ENCODE assay signal across 17 mouse cellular contexts in genomic region chr4:106248272-106248671, GRCm38 (mm10).
A peak's percentile ranks its signal among the peaks of the same experiment; 100 is the strongest.
DNase-seq lines count a peak whose midpoint lies in the region; ATAC-seq lines count a peak whose summit lies in the region.
"Had no signal": no experiment of that assay in that cellular context is flagged by ENCODE, and none has a peak within 500 bp of the region (broad histone marks: within the 10 kb centered on the region; RNA-seq: fewer than 3 reads in every experiment).

No protein-coding gene starts in this region.

- H3K27me3 ChIP-seq in liver, embryonic 13.5 days, result no peaks in the 10 kb centered on the region
- H3K27me3 ChIP-seq: hindbrain, embryonic 15.5 days; limb, embryonic 12.5 days; midbrain, embryonic 13.5 days had no signal

- no peaks in the 10 kb centered on the region for H3K36me3 ChIP-seq in liver, embryonic 13.5 days
- H3K36me3 ChIP-seq: hindbrain, embryonic 15.5 days; limb, embryonic 12.5 days; midbrain, embryonic 13.5 days had no signal

- H3K4me2 ChIP-seq in liver, embryonic 13.5 days, result peak overlapping the region; percentile 61
- H3K4me2 ChIP-seq: hindbrain, embryonic 15.5 days; limb, embryonic 12.5 days; midbrain, embryonic 13.5 days had no signal

- DNase-seq in heart, adult 11 months, result peak; percentile 69
- DNase-seq in heart, adult 9 months (ENCODE audit: low spot score in 2 of 2), result no peak
- DNase-seq in spleen, postnatal 4 days (ENCODE audit: low spot score in 2 of 2), result peak; percentile 74 to 81
- DNase-seq in spleen, adult 12 weeks (ENCODE audit: low spot score), result no peak
- DNase-seq in liver, embryonic 13.5 days, result peak; percentile 90
- DNase-seq in adrenal gland, postnatal 4 days (ENCODE audit: low spot score in 2 of 2), result no peak
- no peak for DNase-seq in left cerebral cortex, adult 9 months (ENCODE audit: low spot score in 2 of 2)
- DNase-seq in gastrocnemius, adult 18-20 months (ENCODE audit: low spot score), result no peak
- DNase-seq: adrenal gland, postnatal 14 days; cerebellum, postnatal 14 days; heart, postnatal 14 days; kidney, adult 8-10 months; lung, postnatal 14 days had no signal

- H3K27ac ChIP-seq in liver, embryonic 13.5 days, result peak overlapping the region; percentile 99
- H3K27ac ChIP-seq: hindbrain, embryonic 15.5 days; limb, embryonic 12.5 days; midbrain, embryonic 13.5 days had no signal

- peak; percentile 97 for ATAC-seq in liver, embryonic 13.5 days (ENCODE audit: low read depth)
- ATAC-seq: midbrain, embryonic 13.5 days had no signal

- H3K4me3 ChIP-seq in liver, embryonic 13.5 days (replicated peaks), result peak overlapping the region; percentile 32
- H3K4me3 ChIP-seq: hindbrain, embryonic 15.5 days; limb, embryonic 12.5 days; midbrain, embryonic 13.5 days; myocyte had no signal

- H3K4me1 ChIP-seq in liver, embryonic 13.5 days (replicated peaks), result peaks cover 66% of the 10 kb centered on the region
- H3K4me1 ChIP-seq: hindbrain, embryonic 15.5 days; limb, embryonic 12.5 days; midbrain, embryonic 13.5 days had no signal

- H3K9ac ChIP-seq in liver, embryonic 13.5 days, result peak overlapping the region; percentile 70
- H3K9ac ChIP-seq: hindbrain, embryonic 15.5 days; limb, embryonic 12.5 days; midbrain, embryonic 13.5 days had no signal

- WGBS in liver, embryonic 13.5 days (ENCODE audit: insufficient replicate concordance), result 15% methylated on average over 8 of the region's 8 CpGs

- 0 out of 2 replicates have a peak, but pooled peaks cover 6% of the 10 kb centered on the region for H3K9me3 ChIP-seq in liver, embryonic 13.5 days (replicated peaks)
- H3K9me3 ChIP-seq: hindbrain, embryonic 15.5 days; midbrain, embryonic 13.5 days had no signal

Comparison
In these comparisons a context has a peak if more than half of its experiments do, and no peak if none do; other contexts are left out.
1. DNase-seq: peak in heart, adult 11 months (single experiment), spleen, postnatal 4 days (2 of 2) and liver, embryonic 13.5 days (single experiment); none in heart, adult 9 months (0 of 2), spleen, adult 12 weeks (single experiment), adrenal gland, postnatal 4 days (0 of 2), left cerebral cortex, adult 9 months (0 of 2) and gastrocnemius, adult 18-20 months (single experiment).